ENCODE assay signal across 33 mouse cellular contexts in genomic region chr17:32437106-32437505, GRCm38 (mm10). TPM values are rescaled to one million over a fixed set of nuclear protein-coding genes. Genes with fewer than 3 reads are reported as not detected.
"Had no signal": no experiment of that assay in that cellular context is flagged by ENCODE, and none has a peak within 500 bp of the region (broad histone marks: within the 10 kb centered on the region; RNA-seq: fewer than 3 reads in every experiment).

No protein-coding gene starts in this region.

- DNase-seq: gastrocnemius, postnatal 14 days; gastrocnemius, postnatal 36 days; heart, adult 18-20 months; heart, postnatal 10 days; kidney, adult 11 months; kidney, adult 2 months; kidney, adult 9 months; kidney, postnatal 14 days; kidney, postnatal 36 days; layer of hippocampus, adult 9-11 months; layer of hippocampus, postnatal 36 days; left cerebral cortex, postnatal 4 days; lung, adult 18-20 months had no signal

- ATAC-seq: hindbrain, postnatal 0 days; intestine, embryonic 16.5 days; liver, embryonic 12.5 days had no signal

RNA-seq across cellular contexts. Expression of gene Pglyrp2, which starts 13.1 kb away (rescaled TPM):
- total RNA-seq: gastrocnemius, adult 8-10 months; gastrocnemius, postnatal 14 days; heart, adult 8-10 months; hindbrain, postnatal 0 days; layer of hippocampus, adult 18-20 months; layer of hippocampus, adult 8-10 months; layer of hippocampus, postnatal 14 days; layer of hippocampus, postnatal 36 days; left cerebral cortex, adult 18-20 months; left cerebral cortex, adult 8-10 months; left cerebral cortex, postnatal 10 days; left cerebral cortex, postnatal 25 days; left cerebral cortex, postnatal 4 days had no signal
- polyA plus RNA-seq: heart, embryonic 12.5 days; heart, embryonic 14.5 days; hindbrain, embryonic 11.5 days; hindbrain, embryonic 15.5 days; hindbrain, postnatal 0 days; kidney, embryonic 15.5 days; kidney, postnatal 0 days; limb, embryonic 11.5 days had no signal

RNA-seq across cellular contexts. Expression of gene Cyp4f39, which starts 15.4 kb away (rescaled TPM):
- total RNA-seq: heart, adult 18-20 months; layer of hippocampus, adult 8-10 months; layer of hippocampus, postnatal 14 days; layer of hippocampus, postnatal 36 days; left cerebral cortex, adult 18-20 months; left cerebral cortex, adult 8-10 months; left cerebral cortex, postnatal 25 days had no signal
- polyA plus RNA-seq: heart, embryonic 10.5 days; hindbrain, embryonic 11.5 days; limb, embryonic 11.5 days had no signal

RNA-seq across cellular contexts. Expression of gene Rasal3, which starts 33.7 kb away (rescaled TPM):
- total RNA-seq: gastrocnemius, adult 8-10 months had no signal
